Mouse (Mus musculus) embryo, embryonic 11.5 days (tissue): ENCODE data around the gene Cdyl2.

Experiments
- DNase-seq: peaks from one replicate; pipeline ENCODE4 v3.0.0-alpha.2; 2012; ENCODE audit warnings: low read depth, low spot score

The Cdyl2 gene

GRCm38 (mm10) chr8:116622326-116622725 is 110.5 kb downstream of the Cdyl2 start:
- no peak for DNase-seq

DNA sequence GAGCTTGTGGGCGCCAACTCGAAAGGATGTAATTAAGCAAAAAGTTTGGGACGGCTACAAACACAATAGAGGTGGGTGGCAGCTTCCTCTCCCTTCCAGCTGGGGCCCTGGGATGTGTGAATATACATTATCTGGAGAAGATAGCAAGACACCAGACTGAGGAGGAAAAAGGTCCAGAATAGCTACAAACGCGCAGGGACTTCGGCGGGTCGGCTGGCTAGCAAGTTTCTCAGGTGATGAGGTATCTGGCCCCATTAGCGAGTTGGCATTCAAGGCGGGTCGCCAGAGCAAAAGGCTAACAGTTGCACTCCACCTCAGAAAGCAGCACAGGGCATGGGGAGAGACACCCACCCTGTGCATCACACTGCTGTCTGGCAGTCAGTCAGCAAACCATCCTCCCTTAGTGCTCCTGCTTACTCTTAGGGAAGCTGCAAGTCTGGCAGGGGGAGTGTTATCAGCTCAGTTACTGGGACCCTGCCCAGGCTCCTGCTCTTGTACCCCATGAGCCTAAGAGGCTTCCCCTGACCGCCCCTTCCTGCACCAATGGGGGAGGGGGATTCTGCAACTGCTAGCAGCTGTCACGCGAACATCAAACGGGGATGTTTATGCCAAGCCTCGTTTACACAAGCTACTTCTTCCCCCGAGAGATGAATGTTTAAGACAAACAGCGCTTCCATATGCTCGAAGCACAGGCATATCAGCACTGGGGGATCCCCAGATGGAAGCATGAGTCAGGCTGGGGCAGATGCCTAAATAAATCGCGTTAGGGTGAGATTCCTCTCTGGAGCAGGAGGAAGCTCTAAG is 111.4 kb downstream of the Cdyl2 start:
- DNase-seq = no peak

- DNase-seq = no peak
These were observed 113.0 kb downstream of the Cdyl2 start for GRCm38 (mm10) chr8:116619686-116620320.

GRCm38 (mm10) chr8:116619221-116619620 is 113.6 kb downstream of the Cdyl2 start:
- no peak for DNase-seq

DNA sequence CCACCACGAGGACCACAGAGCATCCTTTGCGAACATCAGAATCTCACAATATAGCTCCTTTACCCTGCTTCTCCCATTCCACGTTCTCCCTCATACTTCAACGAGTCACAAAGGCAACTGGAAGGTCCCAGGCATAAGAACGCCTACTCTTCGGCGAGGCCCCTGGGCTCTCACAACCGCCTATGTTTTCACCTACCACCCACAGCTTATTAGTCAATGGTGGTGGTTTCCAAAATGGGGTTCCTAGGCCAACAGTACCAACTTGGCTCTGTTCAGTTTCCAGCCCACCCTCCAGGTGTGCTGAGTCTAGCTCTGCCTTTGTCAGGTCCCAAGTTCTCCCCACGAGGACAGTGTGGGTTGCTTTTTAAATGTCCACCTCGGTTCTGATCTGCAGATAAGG is 114.0 kb downstream of the Cdyl2 start:
- no peak for DNase-seq

- DNase-seq = no peak
These were observed 114.9 kb downstream of the Cdyl2 start for GRCm38 (mm10) chr8:116617891-116618290.

DNA sequence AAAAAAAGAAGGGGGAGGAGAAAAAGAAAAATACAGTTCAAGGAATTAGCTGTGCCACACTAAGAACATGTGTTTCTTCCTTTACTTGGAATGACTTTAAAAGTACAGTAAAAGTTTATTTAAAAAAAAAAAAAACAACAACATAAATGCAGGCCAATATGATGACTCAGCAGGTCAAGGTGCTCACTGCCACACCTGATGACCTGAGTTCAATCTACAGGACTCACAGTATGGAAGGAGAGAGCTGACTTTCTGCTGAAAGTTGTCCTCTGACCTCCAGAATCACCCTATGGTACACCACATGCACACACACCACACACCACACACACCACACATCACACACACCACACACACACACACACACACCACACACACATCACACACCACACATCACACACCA is 116.4 kb downstream of the Cdyl2 start:
- no peak for DNase-seq

- DNase-seq = no peak
These were observed 117.9 kb downstream of the Cdyl2 start for GRCm38 (mm10) chr8:116614901-116615300.

DNA sequence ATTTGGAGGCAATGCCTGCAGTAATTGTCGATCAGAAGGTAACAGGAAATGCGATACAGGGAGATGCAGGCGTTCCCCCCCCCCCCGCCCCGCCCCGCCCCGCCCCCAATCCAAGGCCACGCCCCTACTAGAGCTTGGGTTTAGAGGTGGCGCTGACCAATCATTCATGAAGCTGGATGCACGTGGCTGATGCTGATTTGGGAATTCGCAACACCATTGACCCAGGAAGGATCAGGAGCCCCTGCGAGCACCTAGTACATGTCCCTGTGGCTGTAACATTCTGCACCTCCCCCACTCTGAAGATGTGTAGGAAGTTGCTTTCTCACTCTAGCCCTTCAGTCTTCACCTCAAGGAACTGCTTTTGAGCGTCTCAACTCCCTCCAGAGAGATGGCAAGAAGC is 126.6 kb downstream of the Cdyl2 start:
- DNase-seq = no peak

GRCm38 (mm10) chr8:116602806-116603205 is 130.0 kb downstream of the Cdyl2 start:
- DNase-seq = no peak

DNA sequence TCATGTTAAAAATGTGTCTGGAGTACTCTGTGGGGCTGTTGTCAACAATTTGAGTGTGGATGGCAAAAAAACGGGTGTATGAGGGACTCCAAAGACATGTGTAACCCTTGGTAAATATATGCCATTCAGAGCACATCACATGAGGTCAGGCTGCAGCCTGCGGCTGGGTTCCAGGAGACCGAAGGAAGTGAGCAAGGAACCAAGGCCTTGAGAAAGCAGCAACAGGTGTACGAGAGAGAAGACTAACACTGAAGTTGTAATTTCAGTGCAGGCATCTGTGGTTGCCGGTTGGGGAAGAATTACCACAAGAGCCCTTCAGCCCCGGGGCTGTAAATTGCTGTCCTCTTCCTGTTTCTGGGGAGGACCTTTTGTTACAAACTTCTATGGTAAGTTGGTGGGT is 133.1 kb downstream of the Cdyl2 start:
- no peak for DNase-seq

- DNase-seq = no peak
These were observed 141.6 kb downstream of the Cdyl2 start for GRCm38 (mm10) chr8:116591226-116591625.

DNA sequence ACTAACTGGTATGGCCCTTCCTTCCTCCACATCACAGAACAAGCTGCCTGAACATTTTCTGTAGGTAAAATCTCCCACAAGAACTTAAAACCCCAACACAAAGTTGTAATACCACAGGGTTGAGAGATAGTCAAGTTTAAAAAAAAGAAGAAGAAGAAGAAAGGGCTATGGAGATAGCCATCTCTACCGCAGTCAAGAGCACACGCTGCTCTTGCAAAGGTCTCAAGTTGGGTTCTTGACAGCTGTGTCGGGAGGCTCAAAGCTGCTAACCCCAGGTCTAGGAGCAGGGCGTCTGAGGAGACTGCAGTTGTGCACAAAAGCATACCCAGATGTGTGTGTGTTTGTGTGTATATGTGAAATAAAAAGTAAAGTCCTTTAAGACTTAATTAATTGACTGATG is 142.2 kb downstream of the Cdyl2 start:
- DNase-seq = no peak

- no peak for DNase-seq
These were observed 142.7 kb downstream of the Cdyl2 start for GRCm38 (mm10) chr8:116590106-116590505.

DNA sequence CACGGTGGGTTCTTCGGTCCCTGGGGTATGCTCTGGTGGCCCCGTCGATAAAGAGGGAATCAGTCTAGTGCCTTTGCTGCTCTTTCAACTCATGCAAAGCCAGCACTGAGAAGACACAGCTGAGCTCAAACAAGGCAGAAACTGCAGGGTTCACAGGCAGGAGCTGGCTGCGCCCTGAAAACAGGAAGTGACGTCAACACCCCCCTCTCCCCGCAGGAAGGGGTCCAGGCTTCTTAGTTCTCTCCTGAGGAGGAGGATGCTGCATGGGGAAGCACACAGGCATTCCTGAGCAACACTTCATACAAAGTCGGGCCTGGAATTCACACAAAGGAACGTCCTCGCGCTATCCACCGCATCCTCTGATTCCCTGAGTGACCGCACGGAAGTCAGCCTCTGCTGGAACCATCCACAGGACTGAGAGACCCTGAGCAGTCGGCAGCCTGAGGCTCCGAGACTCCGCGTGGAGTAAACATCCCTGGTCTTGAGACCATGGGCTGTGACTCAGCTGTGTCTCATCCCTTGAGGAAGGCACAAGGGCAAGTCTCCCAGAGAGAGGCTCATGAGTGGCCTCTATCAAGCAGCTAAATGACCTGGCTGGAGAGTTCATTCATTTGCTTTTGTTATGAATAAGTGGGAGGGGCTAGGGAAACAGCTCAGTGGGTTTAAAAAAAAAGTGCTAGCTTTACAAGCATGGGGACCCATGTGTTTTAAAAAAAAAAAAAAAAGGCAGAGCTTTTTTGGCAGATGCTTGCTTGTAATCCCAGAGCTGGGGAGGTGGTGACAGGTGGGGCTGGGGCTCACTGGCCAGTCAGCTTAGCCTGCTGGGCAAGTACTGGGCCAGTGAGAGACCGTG is 144.9 kb downstream of the Cdyl2 start:
- no peak for DNase-seq

DNA sequence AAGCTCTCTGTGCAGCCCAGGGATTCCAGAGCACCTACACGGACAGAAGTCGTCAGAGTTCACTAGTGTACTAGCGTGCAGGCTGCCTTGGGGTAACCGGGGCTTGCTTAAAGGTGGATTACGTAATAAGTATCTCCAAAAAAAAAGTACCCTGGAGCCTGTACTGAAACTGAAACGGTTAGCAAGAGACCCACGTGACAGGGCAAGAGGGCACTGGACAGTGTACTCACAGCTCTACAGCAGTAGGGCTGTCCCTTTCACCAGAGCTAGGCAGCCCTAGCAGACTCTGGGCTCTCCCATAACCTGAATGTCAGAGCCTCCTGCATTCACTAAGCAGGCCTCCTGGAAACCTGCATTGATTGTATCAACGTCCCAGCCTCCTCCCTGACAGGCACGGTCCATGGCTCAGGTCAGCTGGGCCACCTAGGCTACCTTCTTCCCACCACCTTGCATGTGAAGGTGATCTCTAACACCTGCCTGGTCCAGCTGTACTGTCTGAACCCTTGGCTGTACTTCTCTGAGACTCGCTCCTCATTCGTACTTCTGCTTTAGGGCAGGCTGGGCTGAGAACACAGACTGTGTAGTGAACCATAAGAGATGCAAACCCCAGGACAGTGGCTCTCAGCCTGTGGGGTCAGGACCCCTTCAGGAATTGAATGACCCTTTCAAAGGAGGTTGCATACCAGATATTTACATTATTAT is 151.3 kb downstream of the Cdyl2 start:
- DNase-seq = no peak

DNA sequence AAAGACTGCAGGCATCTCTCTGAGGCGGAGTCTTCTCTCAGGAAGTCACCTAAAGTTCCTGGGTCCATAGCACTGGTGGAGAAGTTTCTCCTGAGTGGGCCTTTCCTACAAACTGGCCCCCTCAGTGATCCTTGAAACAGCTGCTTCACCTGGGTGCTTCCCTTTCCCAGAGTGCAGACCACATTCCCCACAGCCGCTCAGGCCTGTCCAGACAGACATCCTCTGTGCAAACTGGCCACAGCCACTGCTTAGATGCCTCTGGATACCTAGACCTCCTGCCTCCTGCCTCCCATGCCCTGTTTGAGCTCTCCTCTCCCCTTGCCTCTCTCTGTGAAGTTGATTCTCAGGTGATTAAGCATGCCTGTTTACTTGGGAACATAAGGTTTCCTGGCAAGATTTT is 156.1 kb downstream of the Cdyl2 start:
- DNase-seq = no peak

DNA sequence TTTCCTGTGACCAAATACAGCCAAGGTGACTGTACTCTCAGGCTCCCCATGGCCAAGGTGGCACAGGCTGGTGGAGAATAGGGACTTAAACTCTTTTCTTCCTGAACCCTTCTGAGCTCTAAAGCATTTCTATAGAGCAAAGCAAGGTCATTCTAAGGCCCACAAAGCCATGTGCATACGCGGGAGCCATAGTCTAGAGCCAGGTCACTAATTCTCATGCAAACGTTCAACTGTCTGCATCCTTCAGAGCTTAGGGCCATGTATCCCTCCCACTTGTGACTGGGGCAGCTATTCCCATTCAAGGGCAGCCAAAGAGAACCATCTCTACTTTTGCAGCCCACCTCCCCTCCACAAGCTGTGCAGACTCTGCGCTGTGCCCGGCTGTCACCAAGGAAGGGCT is 159.7 kb downstream of the Cdyl2 start:
- DNase-seq = no peak

GRCm38 (mm10) chr8:116552778-116553177 is 180.0 kb downstream of the Cdyl2 start:
- no peak for DNase-seq

GRCm38 (mm10) chr8:116552255-116552654 is 180.5 kb downstream of the Cdyl2 start:
- no peak for DNase-seq

DNA sequence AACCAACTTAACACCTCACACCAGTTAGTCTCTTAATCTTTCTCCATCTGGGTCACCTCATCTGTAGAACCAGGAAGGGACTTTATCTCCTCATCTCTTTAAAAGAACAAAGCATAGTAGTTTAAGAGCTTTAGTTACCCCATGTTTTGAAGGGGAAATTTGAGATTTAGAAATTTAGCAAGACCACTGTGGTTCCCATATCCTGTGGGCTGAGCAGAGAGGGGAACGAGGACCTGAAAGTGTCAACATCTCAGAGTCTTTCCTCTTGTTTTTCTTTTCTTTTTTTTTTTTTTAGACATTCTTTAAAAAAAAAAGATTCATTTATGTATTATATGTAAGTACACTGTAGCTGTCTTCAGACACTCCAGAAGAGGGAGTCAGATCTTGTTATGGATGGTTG is 189.4 kb downstream of the Cdyl2 start:
- no peak for DNase-seq

DNA sequence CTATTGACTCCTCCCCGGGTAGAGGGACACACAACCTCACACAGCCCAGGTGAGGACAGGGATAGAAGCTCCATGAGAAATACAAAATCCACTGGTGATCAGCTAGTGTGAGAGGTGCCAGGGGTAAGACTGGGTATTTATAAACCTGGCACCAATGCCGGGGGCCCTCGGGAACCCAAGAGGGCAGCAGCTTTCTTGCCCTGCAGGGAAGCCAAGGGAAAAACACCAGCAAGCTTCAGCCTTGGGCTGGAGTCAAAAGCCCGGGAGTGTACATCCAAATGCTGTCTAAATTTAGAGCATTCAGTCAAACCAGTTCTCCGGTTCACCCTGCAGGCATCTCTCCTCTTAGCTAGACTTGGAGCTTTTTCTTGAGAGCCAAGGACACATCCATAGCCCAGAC is 189.9 kb downstream of the Cdyl2 start:
- DNase-seq = no peak
